Mouse (Mus musculus) megakaryocyte, adult 5-6 weeks (primary cell): ENCODE data around the gene Naaladl2. TPM values are rescaled to one million over a fixed set of nuclear protein-coding genes. Genes with fewer than 3 reads are reported as not detected.
"Not testable (repeated sequence)": the region's sequence is repeated elsewhere in the genome, so short reads cannot be mapped to it uniquely, and the experiment has no call there.

Experiments
- ATAC-seq: 2 replicates; pipeline ENCODE4 v1.8.0; 2016; ENCODE audit warnings: mild to moderate bottlenecking, inconsistent platforms; ENCODE audit not compliant: poor library complexity, severe bottlenecking
- total RNA-seq, 2 experiments: library from RNA; stranded (forward) in 1 of 2; stranded (reverse) in 1 of 2; fragments of 153-499, 151-499 nt in 1 of 2; fragments of 221-1000, 200-1000 nt in 1 of 2; gene quantifications; 2 replicates each; pipeline versions ENCODE4 v1.2.3 to v1.2.4; 2015 to 2017

Gene Naaladl2
- total RNA-seq (2015) (not detected in 2 replicates), total RNA-seq (2017) (not detected in 2 replicates)

- ATAC-seq: no peak
Observed at GRCm38 (mm10) chr3:25143555-25144311, at the start of gene Naaladl2. TSS of gene Naaladl2 (minus strand) at chr3:25144261.

GRCm38 (mm10) chr3:25151721-25152120, 7.7 kb upstream of the Naaladl2 start:
- ATAC-seq: no peak

GRCm38 (mm10) chr3:25147271-25147670, 3.2 kb upstream of the Naaladl2 start:
- ATAC-seq: no peak

- ATAC-seq: no peak
Observed at GRCm38 (mm10) chr3:25144961-25145697, 1.1 kb upstream of the Naaladl2 start.

- ATAC-seq: no peak
Observed at GRCm38 (mm10) chr3:25143111-25143510, 950 bp downstream of the Naaladl2 start.

GRCm38 (mm10) chr3:25131848-25132247, 12.2 kb downstream of the Naaladl2 start:
- no peak for ATAC-seq

GRCm38 (mm10) chr3:25127864-25128263, 16.2 kb downstream of the Naaladl2 start:
- no peak for ATAC-seq

- ATAC-seq: no peak
Observed at GRCm38 (mm10) chr3:25124919-25125846, 18.9 kb downstream of the Naaladl2 start.

GRCm38 (mm10) chr3:25113107-25113506, 31.0 kb downstream of the Naaladl2 start:
- ATAC-seq: no peak

GRCm38 (mm10) chr3:25108997-25109396, 35.1 kb downstream of the Naaladl2 start:
- no peak for ATAC-seq

- no peak for ATAC-seq
Observed at GRCm38 (mm10) chr3:25092986-25093385, 51.1 kb downstream of the Naaladl2 start.

GRCm38 (mm10) chr3:25075785-25076184, 68.3 kb downstream of the Naaladl2 start:
- ATAC-seq: no peak

- no peak for ATAC-seq
Observed at GRCm38 (mm10) chr3:25074266-25074665, 69.8 kb downstream of the Naaladl2 start.

GRCm38 (mm10) chr3:25073821-25074220, 70.2 kb downstream of the Naaladl2 start:
- ATAC-seq: no peak

GRCm38 (mm10) chr3:25063217-25063616, 80.8 kb downstream of the Naaladl2 start:
- no peak for ATAC-seq

GRCm38 (mm10) chr3:25052975-25053374, 91.1 kb downstream of the Naaladl2 start:
- no peak for ATAC-seq

GRCm38 (mm10) chr3:25019972-25020371, 124.1 kb downstream of the Naaladl2 start:
- no peak for ATAC-seq

GRCm38 (mm10) chr3:25010751-25011150, 133.3 kb downstream of the Naaladl2 start:
- ATAC-seq: no peak

GRCm38 (mm10) chr3:25006802-25007201, 137.3 kb downstream of the Naaladl2 start:
- ATAC-seq: not testable (repeated sequence)

- no peak for ATAC-seq
Observed at GRCm38 (mm10) chr3:24992577-24992976, 151.5 kb downstream of the Naaladl2 start.

- no peak for ATAC-seq
Observed at GRCm38 (mm10) chr3:24992078-24992477, 152.0 kb downstream of the Naaladl2 start.
